Mouse (Mus musculus): ENCODE results near the gene Arpc4. TPM values are rescaled to one million over a fixed set of nuclear protein-coding genes. Genes with fewer than 3 reads are reported as not detected.

The Arpc4 gene
- total and polyA plus RNA-seq, 2 experiments from 2014 or later: 129 to 203 TPM

DNA sequence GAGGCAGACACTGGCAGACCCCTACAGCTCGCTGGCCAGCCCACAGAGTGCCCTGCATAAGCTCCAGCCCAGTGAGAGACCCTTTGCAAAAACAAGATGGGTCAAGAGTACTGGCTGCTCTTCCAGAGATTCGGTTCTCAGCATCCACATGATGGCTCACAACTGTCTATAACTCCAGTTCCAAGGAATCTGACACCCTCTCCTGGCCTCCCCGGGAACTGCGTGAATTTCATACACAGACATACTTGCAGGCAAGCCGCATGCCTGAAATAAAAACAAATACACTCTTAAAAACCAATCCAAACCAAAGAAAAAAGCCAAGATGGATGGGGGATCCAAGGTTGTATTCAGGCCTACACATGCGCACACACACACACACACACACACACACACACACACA lies 17.6 kb downstream of the Arpc4 start:
- no peak overlapping the region for H3K27ac ChIP-seq (ENCODE audit: low read depth)
- H3K27me3 ChIP-seq (ENCODE audit: control insufficient read depth, insufficient read depth, low read length): no peaks in the 10 kb centered on the region
- no peaks in the 10 kb centered on the region for H3K9me3 ChIP-seq (replicated peaks; ENCODE audit: control insufficient read depth, low read length)
- WGBS: 90% methylated on average over 6 of the region's 6 CpGs
- no peaks in the 10 kb centered on the region for H3K4me1 ChIP-seq (ENCODE audit: control insufficient read depth, insufficient read depth)
- H3K4me2 ChIP-seq (ENCODE audit: low read depth, low read length): no peak overlapping the region
- no peak overlapping the region for H3K9ac ChIP-seq (replicated peaks; ENCODE audit: low read depth, low read length)
- TF ChIP-seq EP300 (IDR thresholded peaks at IDR 0.05; ENCODE audit: low read depth) (no peak), CTCF (IDR thresholded peaks at IDR 0.05; ENCODE audit: low read depth) (no peak)
- no peak for ATAC-seq (ENCODE audit: insufficient read depth, low read depth)
- peaks cover 2% of the 10 kb centered on the region for H3K36me3 ChIP-seq (replicated peaks; ENCODE audit: control insufficient read depth, insufficient read depth, low read length)
- DNase-seq (ENCODE audit: low spot score): no peak
- no peak overlapping the region for H3K4me3 ChIP-seq (ENCODE audit: low read depth, low read length)

DNA sequence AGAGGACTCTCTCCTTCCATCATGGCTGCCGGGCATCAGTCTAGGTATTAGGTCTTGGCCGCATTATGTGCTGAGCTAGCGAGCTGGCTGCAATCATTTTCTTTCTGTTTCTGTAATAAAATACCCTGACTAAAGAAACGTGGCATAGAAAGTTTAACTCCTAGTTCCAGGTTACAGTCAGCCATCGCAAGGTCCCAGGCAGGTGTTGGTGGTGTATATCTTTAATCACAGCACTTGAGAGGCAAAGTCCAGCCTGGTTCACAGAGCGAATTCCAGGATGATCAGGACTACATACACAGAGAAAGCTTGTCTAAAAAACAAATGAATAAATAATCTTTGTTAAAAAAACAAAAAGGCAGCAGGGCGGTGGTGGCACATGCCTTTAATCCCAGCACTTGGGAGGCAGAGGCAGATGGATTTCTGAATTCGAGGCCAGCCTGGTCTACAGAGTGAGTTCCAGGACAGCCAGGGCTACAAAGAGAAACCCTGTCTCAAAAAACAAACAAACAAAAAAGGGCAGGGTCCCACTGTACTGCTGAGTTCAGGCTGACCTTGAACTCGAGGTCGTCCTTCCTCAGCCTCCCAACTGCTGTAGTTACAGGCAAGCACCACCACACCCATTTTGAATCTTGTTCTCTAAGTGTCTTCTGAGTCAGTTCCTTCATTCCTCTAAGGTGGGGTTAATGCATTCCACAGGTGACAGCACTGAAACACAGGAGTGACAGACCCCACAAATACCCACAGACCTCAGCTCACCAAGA lies 18.5 kb downstream of the Arpc4 start:
- H3K27ac ChIP-seq (ENCODE audit: low read depth): no peak overlapping the region
- DNase-seq (ENCODE audit: low spot score): no peak
- H3K4me2 ChIP-seq (ENCODE audit: low read depth, low read length): no peak overlapping the region
- H3K9me3 ChIP-seq (replicated peaks; ENCODE audit: control insufficient read depth, low read length): no peaks in the 10 kb centered on the region
- TF ChIP-seq CTCF (IDR thresholded peaks at IDR 0.05; ENCODE audit: low read depth) (no peak), EP300 (IDR thresholded peaks at IDR 0.05; ENCODE audit: low read depth) (no peak)
- no peaks in the 10 kb centered on the region; the same call in 1 of the 2 replicates for H3K36me3 ChIP-seq (replicated peaks; ENCODE audit: control insufficient read depth, insufficient read depth, low read length)
- no peaks in the 10 kb centered on the region for H3K4me1 ChIP-seq (ENCODE audit: control insufficient read depth, insufficient read depth)
- H3K4me3 ChIP-seq (ENCODE audit: low read depth, low read length): no peak overlapping the region
- no peak overlapping the region for H3K9ac ChIP-seq (replicated peaks; ENCODE audit: low read depth, low read length)
- no peaks in the 10 kb centered on the region for H3K27me3 ChIP-seq (ENCODE audit: control insufficient read depth, insufficient read depth, low read length)
- 84% methylated on average over 10 of the region's 10 CpGs for WGBS
- ATAC-seq (ENCODE audit: insufficient read depth, low read depth): no peak

DNA sequence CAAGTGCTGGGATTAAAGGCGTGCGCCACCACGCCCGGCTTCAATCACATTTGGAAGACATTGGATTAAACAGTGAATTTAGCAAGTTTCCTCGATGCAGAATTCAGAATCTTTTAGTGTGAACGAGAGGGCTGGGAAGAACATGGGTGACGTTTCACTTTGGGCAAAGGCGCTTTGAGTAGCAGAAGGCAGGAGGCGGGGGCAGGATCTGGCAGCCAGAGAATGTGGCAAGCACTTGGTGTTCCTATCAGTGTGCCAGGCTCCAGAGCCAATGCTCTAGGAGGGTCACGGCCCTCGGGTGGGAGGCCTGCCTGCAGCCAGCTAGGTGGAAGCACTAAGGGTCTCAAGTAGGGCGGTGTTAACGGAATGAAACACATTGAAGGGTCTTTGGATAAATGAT lies 24.2 kb downstream of the Arpc4 start:
- no peaks in the 10 kb centered on the region for H3K4me1 ChIP-seq (ENCODE audit: control insufficient read depth, insufficient read depth)
- no peaks in the 10 kb centered on the region for H3K27me3 ChIP-seq (ENCODE audit: control insufficient read depth, insufficient read depth, low read length)
- H3K9ac ChIP-seq (replicated peaks; ENCODE audit: low read depth, low read length): no peak overlapping the region
- DNase-seq (ENCODE audit: low spot score) (no peak), ATAC-seq (ENCODE audit: insufficient read depth, low read depth) (no peak)
- TF ChIP-seq EP300 (IDR thresholded peaks at IDR 0.05; ENCODE audit: low read depth) (no peak), CTCF (IDR thresholded peaks at IDR 0.05; ENCODE audit: low read depth) (no peak)
- H3K4me3 ChIP-seq (ENCODE audit: low read depth, low read length): no peak overlapping the region
- no peak overlapping the region for H3K27ac ChIP-seq (ENCODE audit: low read depth)
- WGBS: 81% methylated on average over 13 of the region's 13 CpGs
- H3K9me3 ChIP-seq (replicated peaks; ENCODE audit: control insufficient read depth, low read length): no peaks in the 10 kb centered on the region
- no peaks in the 10 kb centered on the region for H3K36me3 ChIP-seq (replicated peaks; ENCODE audit: control insufficient read depth, insufficient read depth, low read length)
- no peak overlapping the region for H3K4me2 ChIP-seq (ENCODE audit: low read depth, low read length)

DNA sequence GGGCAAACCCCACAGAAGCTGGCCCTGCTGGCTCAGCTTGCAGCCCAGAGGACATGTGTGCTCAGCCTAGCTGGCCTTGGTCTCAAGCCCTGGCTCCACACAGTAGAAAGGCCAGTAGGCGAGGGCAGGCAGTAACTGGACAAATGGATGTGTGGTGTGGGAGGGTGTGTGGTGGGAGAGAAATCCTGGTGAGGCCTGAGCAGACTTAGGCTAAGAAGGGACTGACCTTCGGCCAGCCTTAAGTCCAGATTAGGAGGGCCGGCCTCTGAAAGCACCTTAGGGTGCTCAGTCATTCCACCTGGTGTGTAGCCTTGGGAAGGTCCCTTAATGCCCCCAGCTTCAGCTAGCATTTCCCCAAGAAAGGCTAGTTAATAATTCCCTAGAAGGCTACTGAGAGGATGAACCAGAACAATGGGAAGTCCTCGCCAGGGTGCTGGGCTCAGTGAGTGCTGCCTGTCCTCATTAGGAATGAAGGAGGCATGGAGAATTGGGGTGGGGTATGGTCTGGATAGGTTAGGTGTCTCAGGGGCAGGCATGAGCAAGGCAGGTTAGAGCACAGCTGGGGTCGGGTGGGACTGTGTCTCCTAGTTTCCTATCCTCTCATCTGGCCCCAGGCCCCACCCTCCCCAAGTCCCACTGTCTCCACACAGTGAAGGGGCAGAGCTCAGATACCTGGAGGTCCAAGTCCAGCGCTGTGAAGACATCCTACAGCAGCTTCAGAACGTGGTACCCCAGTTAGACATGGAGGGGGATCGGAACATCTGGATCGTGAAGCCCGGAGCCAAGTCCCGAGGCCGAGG lies 26.9 kb downstream of the Arpc4 start:
- Histone ChIP-seq H3K4me3 (ENCODE audit: low read depth, low read length) (no peak overlapping the region), H3K4me1 (ENCODE audit: control insufficient read depth, insufficient read depth) (no peaks in the 10 kb centered on the region), H3K4me2 (ENCODE audit: low read depth, low read length) (no peak overlapping the region), H3K27me3 (ENCODE audit: control insufficient read depth, insufficient read depth, low read length) (no peaks in the 10 kb centered on the region), H3K9ac (replicated peaks; ENCODE audit: low read depth, low read length) (no peak overlapping the region), H3K27ac (ENCODE audit: low read depth) (no peak overlapping the region), H3K9me3 (replicated peaks; ENCODE audit: control insufficient read depth, low read length) (no peaks in the 10 kb centered on the region), H3K36me3 (replicated peaks; ENCODE audit: control insufficient read depth, insufficient read depth, low read length) (no peaks in the 10 kb centered on the region)
- TF ChIP-seq EP300 (IDR thresholded peaks at IDR 0.05; ENCODE audit: low read depth) (no peak), CTCF (IDR thresholded peaks at IDR 0.05; ENCODE audit: low read depth) (no peak)
- DNase-seq (ENCODE audit: low spot score) (no peak), ATAC-seq (ENCODE audit: insufficient read depth, low read depth) (no peak)
- WGBS: 74% methylated on average over 12 of the region's 12 CpGs

DNA sequence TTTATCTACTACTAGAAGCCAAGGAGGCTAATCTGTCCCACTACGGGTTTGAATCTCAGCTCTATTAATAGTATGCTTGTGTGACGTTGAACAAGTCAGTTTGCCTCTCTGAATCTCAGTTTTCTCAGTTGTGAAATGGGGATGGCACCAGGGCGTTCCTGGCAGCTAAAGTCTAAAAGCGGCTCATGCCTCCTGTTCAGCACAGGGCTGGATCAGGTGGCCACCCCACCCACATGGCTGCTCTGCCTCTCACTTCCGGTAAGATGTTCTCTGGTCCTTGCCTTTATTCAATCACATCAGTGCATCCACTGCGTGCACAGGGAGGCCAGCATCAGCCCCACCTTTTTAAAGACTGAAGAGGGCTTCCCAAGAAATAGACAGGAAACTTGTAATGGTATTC lies 27.6 kb downstream of the Arpc4 start:
- no peaks in the 10 kb centered on the region for H3K27me3 ChIP-seq (ENCODE audit: control insufficient read depth, insufficient read depth, low read length)
- no peak overlapping the region for H3K9ac ChIP-seq (replicated peaks; ENCODE audit: low read depth, low read length)
- H3K4me3 ChIP-seq (ENCODE audit: low read depth, low read length): no peak overlapping the region
- no peak overlapping the region for H3K4me2 ChIP-seq (ENCODE audit: low read depth, low read length)
- H3K27ac ChIP-seq (ENCODE audit: low read depth): no peak overlapping the region
- ATAC-seq (ENCODE audit: insufficient read depth, low read depth) (no peak), DNase-seq (ENCODE audit: low spot score) (no peak)
- 60% methylated on average over 6 of the region's 6 CpGs for WGBS
- H3K4me1 ChIP-seq (ENCODE audit: control insufficient read depth, insufficient read depth): no peaks in the 10 kb centered on the region
- no peaks in the 10 kb centered on the region for H3K36me3 ChIP-seq (replicated peaks; ENCODE audit: control insufficient read depth, insufficient read depth, low read length)
- H3K9me3 ChIP-seq (replicated peaks; ENCODE audit: control insufficient read depth, low read length): no peaks in the 10 kb centered on the region
- TF ChIP-seq EP300 (IDR thresholded peaks at IDR 0.05; ENCODE audit: low read depth): no peak
- no peak for TF ChIP-seq CTCF (IDR thresholded peaks at IDR 0.05; ENCODE audit: low read depth)

All from heart, postnatal 0 days (tissue).